Comparison of ENCODE assay signal across 7 mouse cellular contexts in the genomic region with DNA sequence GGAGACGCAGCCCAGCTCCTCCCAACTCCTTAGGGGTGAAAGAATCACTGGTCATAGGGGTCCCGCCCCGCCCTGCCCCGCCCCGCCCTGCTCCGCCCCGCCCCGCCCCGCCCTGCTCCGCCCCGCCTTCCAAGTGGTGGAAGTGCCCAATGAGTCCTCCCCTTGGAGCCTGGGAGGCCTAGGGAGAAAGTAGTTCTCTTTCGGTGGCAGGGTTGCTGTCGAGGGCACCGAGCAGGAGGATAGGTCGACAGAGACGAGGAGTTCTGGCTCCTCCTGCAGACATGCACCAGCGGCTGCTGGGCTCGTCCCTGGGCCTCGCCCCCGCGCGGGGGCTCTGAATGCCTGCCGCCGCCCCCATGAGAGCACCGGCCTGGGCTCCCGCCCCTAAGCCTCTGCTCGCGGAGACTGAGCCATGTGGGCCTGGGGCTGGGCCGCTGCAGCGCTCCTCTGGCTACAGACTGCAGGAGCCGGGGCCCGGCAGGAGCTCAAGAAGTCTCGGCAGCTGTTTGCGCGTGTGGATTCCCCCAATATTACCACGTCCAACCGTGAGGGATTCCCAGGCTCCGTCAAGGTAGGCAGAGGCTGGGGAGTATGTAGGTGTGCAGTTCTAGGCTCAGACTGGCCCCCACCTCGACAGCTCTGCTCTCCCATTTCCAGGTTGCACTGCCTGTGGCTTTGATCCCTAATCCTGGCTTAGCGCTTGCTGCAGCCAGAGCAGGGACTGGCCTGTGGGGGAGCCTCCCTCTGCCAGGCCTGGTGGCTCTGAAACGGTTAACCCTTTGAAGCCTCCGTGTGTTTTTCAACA. TPM values are rescaled to one million over a fixed set of nuclear protein-coding genes. Genes with fewer than 3 reads are reported as not detected.
A peak's percentile ranks its signal among the peaks of the same experiment; 100 is the strongest.
DNase-seq lines count a peak whose midpoint lies in the region; ATAC-seq and TF ChIP-seq lines count a peak whose summit lies in the region.

A gene (plus strand): TSS at position 152 of the 805 bp plus-strand sequence.

- peak; percentile 52; the same call in 1 of the 2 replicates for TF ChIP-seq POLR2A in cortical plate, adult 2 months (IDR thresholded peaks at IDR 0.05; ENCODE audit: extremely low read depth, insufficient read depth, low read length)

- peak within 1 kb of the TSS; percentile 54 for H3K4me3 ChIP-seq in cortical plate, adult 2 months (ENCODE audit: insufficient read depth, low read length)
- peak within 1 kb of the TSS; percentile 38 for H3K4me3 ChIP-seq in hindbrain, embryonic 15.5 days
- peak within 1 kb of the TSS; percentile 91 for H3K4me3 ChIP-seq in megakaryocyte, embryonic 14.5 days (replicated peaks)

- H3K27me3 ChIP-seq in hindbrain, embryonic 15.5 days: no peaks in the 10 kb centered on the region
- no peaks in the 10 kb centered on the region for H3K27me3 ChIP-seq in megakaryocyte, embryonic 14.5 days (replicated peaks)

- H3K27ac ChIP-seq in cortical plate, adult 2 months (ENCODE audit: insufficient read depth, low read length): no peak within 1 kb of the TSS
- H3K27ac ChIP-seq in hindbrain, embryonic 15.5 days (replicated peaks): 0 out of 2 replicates have a peak within 1 kb of the TSS, but pooled peaks have one; percentile 29

- no peaks in the 10 kb centered on the region; the same call in 1 of the 2 replicates for H3K4me1 ChIP-seq in cortical plate, adult 2 months (ENCODE audit: control insufficient read depth, insufficient read depth, low read length)
- H3K4me1 ChIP-seq in hindbrain, embryonic 15.5 days (replicated peaks): peaks cover 11% of the 10 kb centered on the region
- H3K4me1 ChIP-seq in megakaryocyte, embryonic 14.5 days: peaks cover 32% of the 10 kb centered on the region

- 2% methylated on average over 30 of the region's 42 CpGs for WGBS in hindbrain, embryonic 15.5 days

- no peaks in the 10 kb centered on the region for H3K9me3 ChIP-seq in hindbrain, embryonic 15.5 days
- H3K9me3 ChIP-seq in megakaryocyte, embryonic 14.5 days: no peaks in the 10 kb centered on the region

- TF ChIP-seq CTCF in cortical plate, adult 2 months (IDR thresholded peaks at IDR 0.05; ENCODE audit: extremely low read depth, insufficient read depth, low read length): no peak

- H3K9ac ChIP-seq in hindbrain, embryonic 15.5 days: peak within 1 kb of the TSS; percentile 52

- ATAC-seq in hindbrain, embryonic 15.5 days (ENCODE audit: low FRiP score, low read depth): peak; percentile 69

- peak within 1 kb of the TSS; percentile 68 for H3K4me2 ChIP-seq in hindbrain, embryonic 15.5 days

- H3K36me3 ChIP-seq in hindbrain, embryonic 15.5 days: peaks cover 34% of the 10 kb centered on the region
- H3K36me3 ChIP-seq in megakaryocyte, embryonic 14.5 days (replicated peaks; ENCODE audit: low read length): peaks cover 79% of the 10 kb centered on the region

- intact Hi-C loops in left cerebral cortex, postnatal 25 days (cut with DNase I): no loop called here

- DNase-seq in adrenal gland, adult 8-10 months: peak; percentile 41
- DNase-seq in gastrocnemius, postnatal 10 days: peak; percentile 45
- DNase-seq in left cerebral cortex, postnatal 25 days (ENCODE audit: low spot score in 2 of 2): peak; percentile 19 to 32
- DNase-seq in right cerebral cortex, postnatal 25 days: peak; percentile 43

RNA-seq across cellular contexts. Expression of the gene that starts here (rescaled TPM):
- total RNA-seq in adrenal gland, adult 8-10 months (2022): 10 to 100 TPM; 34.7 to 88.1 (median 58.1) TPM
- 19.3 and 22.2 TPM in 2 replicates for polyA plus RNA-seq in cortical plate, adult 2 months (2012; rRNA removed)
- 10 to 100 TPM; 20.8 to 23.1 TPM for total RNA-seq in gastrocnemius, postnatal 10 days (2021)
- polyA plus RNA-seq in hindbrain, embryonic 15.5 days (2015; fragmentation: Nextera tagmentation; extraction: Ambion mirVana): 13.4 and 16.6 TPM in 2 replicates
- 10 to 100 TPM; 12.8 to 21.8 TPM for total RNA-seq in left cerebral cortex, postnatal 25 days (2021)
- 30.2 and 64.1 TPM in 2 replicates for polyA plus RNA-seq in megakaryocyte, embryonic 14.5 days (2012; ENCODE audit: insufficient read depth, low replicate concordance)

Comparison
In these comparisons a context has a peak if more than half of its experiments do, and no peak if none do; other contexts are left out.
1. H3K4me3 ChIP-seq: peak in every context shown above with its lines; median percentile 91 in megakaryocyte, embryonic 14.5 days; 54 in cortical plate, adult 2 months; 38 in hindbrain, embryonic 15.5 days.